Mouse (Mus musculus) gastrocnemius, postnatal 4 days (tissue): ENCODE data around the gene St3gal4. TPM values are rescaled to one million over a fixed set of nuclear protein-coding genes. Genes with fewer than 3 reads are reported as not detected.
A peak's percentile ranks its signal among the peaks of the same experiment; 100 is the strongest.

ENCODE experiments used
- DNase-seq, 2 experiments: peaks; one replicate each; pipeline ENCODE4 v3.0.0; 2021 to 2022; ENCODE audit warnings: low spot score in 2 of 2, mixed read lengths in 2 of 2
- total RNA-seq, 2 experiments: library from RNA; stranded (reverse); gene quantifications; 2 replicates each; pipeline ENCODE4 v1.2.3; 2021

The St3gal4 gene
- total RNA-seq, 2 experiments from 2014 or later, result 20.1 to 22.6 TPM

- DNase-seq, result no peak
Measured at GRCm38 (mm10) chr9:35051666-35052065, 67.4 kb downstream of the St3gal4 start.

GRCm38 (mm10) chr9:35050701-35051454, 68.2 kb downstream of the St3gal4 start:
- no peak for DNase-seq

GRCm38 (mm10) chr9:35049891-35050527, 69.1 kb downstream of the St3gal4 start:
- DNase-seq, result no peak

GRCm38 (mm10) chr9:35048449-35048848, 70.6 kb downstream of the St3gal4 start:
- DNase-seq, result no peak

GRCm38 (mm10) chr9:35045756-35046155, 73.3 kb downstream of the St3gal4 start:
- DNase-seq, result peak; percentile 85 to 89

- DNase-seq, result peak in 1 of 2 experiments; percentile 78
Measured at GRCm38 (mm10) chr9:35045031-35045531, 74.0 kb downstream of the St3gal4 start.

- peak in 1 of 2 experiments; percentile 69 for DNase-seq
Measured at GRCm38 (mm10) chr9:35044458-35044857, 74.6 kb downstream of the St3gal4 start.

GRCm38 (mm10) chr9:35043619-35044018, 75.4 kb downstream of the St3gal4 start:
- DNase-seq, result no peak

GRCm38 (mm10) chr9:35041493-35041892, 77.6 kb downstream of the St3gal4 start:
- no peak for DNase-seq

- DNase-seq, result no peak
Measured at GRCm38 (mm10) chr9:35039846-35040245, 79.2 kb downstream of the St3gal4 start.

- peak in 1 of 2 experiments; percentile 55 for DNase-seq
Measured at GRCm38 (mm10) chr9:35038922-35039586, 80.0 kb downstream of the St3gal4 start.

- DNase-seq, result no peak
Measured at GRCm38 (mm10) chr9:35035074-35035473, 84.0 kb downstream of the St3gal4 start.

- DNase-seq, result no peak
Measured at GRCm38 (mm10) chr9:35032457-35032856, 86.6 kb downstream of the St3gal4 start.

- DNase-seq, result peak in 1 of 2 experiments; percentile 61
Measured at GRCm38 (mm10) chr9:35030823-35031222, 88.2 kb downstream of the St3gal4 start.

- no peak for DNase-seq
Measured at GRCm38 (mm10) chr9:35027382-35027997, 91.6 kb downstream of the St3gal4 start.

GRCm38 (mm10) chr9:35026897-35027311, 92.2 kb downstream of the St3gal4 start:
- no peak for DNase-seq

- DNase-seq, result no peak
Measured at GRCm38 (mm10) chr9:35026311-35026710, 92.8 kb downstream of the St3gal4 start.

GRCm38 (mm10) chr9:35024591-35025496, 94.2 kb downstream of the St3gal4 start:
- no peak for DNase-seq

GRCm38 (mm10) chr9:35021744-35022143, 97.3 kb downstream of the St3gal4 start:
- DNase-seq, result no peak

- DNase-seq, result no peak
Measured at GRCm38 (mm10) chr9:35020015-35020653, 98.9 kb downstream of the St3gal4 start.
